Mouse (Mus musculus) lung, embryonic 14.5 days (tissue): ENCODE results near the gene Foxk1. TPM values are rescaled to one million over a fixed set of nuclear protein-coding genes. Genes with fewer than 3 reads are reported as not detected.

Source experiments
- ATAC-seq: fragments of 200-750 bp; cut with Nextera tagmentation; 2 replicates; pipeline ENCODE4 v1.8.0; 2017; ENCODE audit warnings: mild to moderate bottlenecking, moderate TSS enrichment, moderate library complexity; ENCODE audit not compliant: insufficient read depth
- DNase-seq: peaks from one replicate; pipeline ENCODE4 v3.0.0-alpha.2; 2015
- H3K27ac ChIP-seq: fragments of 300-500 bp; sonication (generic); 2 replicates; pipeline ENCODE4 v1.5.1; 2014; ENCODE audit warnings: low read depth, mild to moderate bottlenecking, moderate library complexity
- H3K27me3 ChIP-seq: fragments of 300-500 bp; sonication (generic); 2 replicates; pipeline ENCODE4 v1.6.1; 2014; ENCODE audit warnings: low read length, control low read depth; ENCODE audit not compliant: insufficient read depth
- H3K36me3 ChIP-seq: fragments of 300-500 bp; sonication (generic); 2 replicates; pipeline ENCODE4 v1.6.1; 2014; ENCODE audit warnings: control low read depth; ENCODE audit not compliant: insufficient read depth
- H3K4me1 ChIP-seq: fragments of 300-500 bp; sonication (generic); 2 replicates; pipeline ENCODE4 v1.6.1; 2014; ENCODE audit warnings: antibody characterized with exemption, control low read depth; ENCODE audit not compliant: insufficient read depth
- H3K4me2 ChIP-seq: fragments of 300-500 bp; sonication (generic); 2 replicates; pipeline ENCODE4 v1.6.1; 2014; ENCODE audit warnings: mild to moderate bottlenecking
- H3K4me3 ChIP-seq: fragments of 300-500 bp; sonication (generic); 2 replicates; pipeline ENCODE4 v1.5.1; 2014; ENCODE audit warnings: low read depth, low read length
- H3K9ac ChIP-seq: fragments of 300-500 bp; sonication (generic); 2 replicates; pipeline ENCODE4 v1.6.1; 2014
- H3K9me3 ChIP-seq: fragments of 300-500 bp; sonication (generic); 2 replicates; pipeline ENCODE4 v1.6.1; 2016; ENCODE audit warnings: low read depth, low read length, control low read depth
- CTCF ChIP-seq: IDR thresholded peaks from 2 replicates; pipeline ENCODE4 v1.5.1; 2016; ENCODE audit warnings: antibody characterized with exemption, low read depth
- WGBS: fragments of 180-500 bp; shearing (Covaris S2); extraction: QIAGEN DNeasy Blood & Tissue Kit; methylation state at CpG from one replicate; pipeline ENCODE4 v1.1.7; 2014; 5-methylcytosine and 5-hydroxymethylcytosine counted together
- polyA plus RNA-seq: library from polyadenylated mRNA; unstranded; fragments of >200 nt; fragmentation: Nextera tagmentation; extraction: Ambion mirVana; gene quantifications from 2 replicates; pipeline ENCODE4 v1.2.1, GENCODE M21; 2014

Gene Foxk1
- polyA plus RNA-seq, 1 experiment from 2014 or later = 7.9 TPM

- Histone ChIP-seq H3K27ac (no peak overlapping the region), H3K9ac (no peak overlapping the region), H3K36me3 (peaks cover 29% of the 10 kb centered on the region), H3K4me1 (peaks cover 3% of the 10 kb centered on the region), H3K4me2 (no peak overlapping the region), H3K9me3 (no peaks in the 10 kb centered on the region), H3K27me3 (no peaks in the 10 kb centered on the region), H3K4me3 (no peak overlapping the region)
- ATAC-seq (no peak), DNase-seq (no peak)
- TF ChIP-seq CTCF = no peak
- 83% methylated on average over 5 of the region's 5 CpGs for WGBS
These were observed 32.8 kb downstream of the Foxk1 start for GRCm38 (mm10) chr5:142434052-142434451.

- no peak for TF ChIP-seq CTCF
- no peak for ATAC-seq
- Histone ChIP-seq H3K36me3 (peaks cover 29% of the 10 kb centered on the region), H3K4me2 (no peak overlapping the region), H3K27me3 (no peaks in the 10 kb centered on the region), H3K4me1 (peaks cover 11% of the 10 kb centered on the region), H3K9me3 (no peaks in the 10 kb centered on the region), H3K9ac (no peak overlapping the region), H3K4me3 (no peak overlapping the region), H3K27ac (no peak overlapping the region)
- DNase-seq = no peak
- WGBS = 95% methylated on average over 15 of the region's 15 CpGs
These were observed 34.4 kb downstream of the Foxk1 start for GRCm38 (mm10) chr5:142435736-142436135.

- no peak overlapping the region for H3K4me3 ChIP-seq
- no peak overlapping the region for H3K27ac ChIP-seq
- 78% methylated on average over 16 of the region's 16 CpGs for WGBS
- TF ChIP-seq CTCF = no peak
- no peak overlapping the region for H3K9ac ChIP-seq
- ATAC-seq (no peak), DNase-seq (no peak)
- H3K4me1 ChIP-seq = peaks cover 19% of the 10 kb centered on the region
- no peak overlapping the region for H3K4me2 ChIP-seq
- H3K36me3 ChIP-seq = peaks cover 29% of the 10 kb centered on the region
- no peaks in the 10 kb centered on the region for H3K27me3 ChIP-seq
- H3K9me3 ChIP-seq = no peaks in the 10 kb centered on the region
These were observed 37.2 kb downstream of the Foxk1 start for GRCm38 (mm10) chr5:142438380-142438938.

GRCm38 (mm10) chr5:142439911-142440432 is 38.7 kb downstream of the Foxk1 start:
- Histone ChIP-seq H3K27ac (peak overlapping the region; percentile 95), H3K4me1 (peaks cover 24% of the 10 kb centered on the region), H3K27me3 (no peaks in the 10 kb centered on the region), H3K9me3 (no peaks in the 10 kb centered on the region), H3K4me2 (peak overlapping the region; percentile 64), H3K4me3 (peak overlapping the region; percentile 25), H3K9ac (peak overlapping the region; percentile 28; the same call in 1 of the 2 replicates), H3K36me3 (peaks cover 27% of the 10 kb centered on the region)
- 5% methylated on average over 12 of the region's 12 CpGs for WGBS
- no peak for TF ChIP-seq CTCF
- DNase-seq (peak; percentile 56), ATAC-seq (peak; percentile 69)

GRCm38 (mm10) chr5:142440451-142441147 is 39.3 kb downstream of the Foxk1 start:
- Histone ChIP-seq H3K36me3 (peaks cover 21% of the 10 kb centered on the region), H3K27ac (peak overlapping the region; percentile 95), H3K9me3 (no peaks in the 10 kb centered on the region), H3K4me2 (peak overlapping the region; percentile 64), H3K4me3 (peak overlapping the region; percentile 25), H3K27me3 (no peaks in the 10 kb centered on the region), H3K9ac (peak overlapping the region; percentile 48), H3K4me1 (peaks cover 25% of the 10 kb centered on the region)
- TF ChIP-seq CTCF = no peak
- DNase-seq = peak; percentile 98
- peak; percentile 97 for ATAC-seq
- WGBS = 0% methylated on average over 19 of the region's 19 CpGs

- DNase-seq (no peak), ATAC-seq (no peak)
- no peaks in the 10 kb centered on the region for H3K27me3 ChIP-seq
- peak overlapping the region; percentile 64 for H3K4me2 ChIP-seq
- no peak for TF ChIP-seq CTCF
- H3K9ac ChIP-seq = peak overlapping the region; percentile 48
- peak overlapping the region; percentile 95 for H3K27ac ChIP-seq
- H3K4me1 ChIP-seq = peaks cover 25% of the 10 kb centered on the region
- H3K9me3 ChIP-seq = no peaks in the 10 kb centered on the region
- peaks cover 13% of the 10 kb centered on the region; the same call in 1 of the 2 replicates for H3K36me3 ChIP-seq
- 47% methylated on average over 22 of the region's 22 CpGs for WGBS
- H3K4me3 ChIP-seq = peak overlapping the region; percentile 25
These were observed 40.2 kb downstream of the Foxk1 start for GRCm38 (mm10) chr5:142441332-142442044.

- WGBS = 74% methylated on average over 7 of the region's 7 CpGs
- peak overlapping the region; percentile 95; the same call in 1 of the 2 replicates for H3K27ac ChIP-seq
- peaks cover 25% of the 10 kb centered on the region for H3K4me1 ChIP-seq
- no peak overlapping the region for H3K4me3 ChIP-seq
- H3K9me3 ChIP-seq = no peaks in the 10 kb centered on the region
- ATAC-seq (no peak), DNase-seq (no peak)
- no peak overlapping the region for H3K9ac ChIP-seq
- H3K36me3 ChIP-seq = peaks cover 13% of the 10 kb centered on the region; the same call in 1 of the 2 replicates
- TF ChIP-seq CTCF = no peak
- H3K4me2 ChIP-seq = peak overlapping the region; percentile 64; the same call in 1 of the 2 replicates
- no peaks in the 10 kb centered on the region for H3K27me3 ChIP-seq
These were observed 40.7 kb downstream of the Foxk1 start for GRCm38 (mm10) chr5:142442045-142442440.
